Mouse (Mus musculus) heart, embryonic 15.5 days (tissue): ENCODE results near the gene Grin3a. TPM values are rescaled to one million over a fixed set of nuclear protein-coding genes. Genes with fewer than 3 reads are reported as not detected.

Experiments
- ATAC-seq: fragments of 200-750 bp; cut with Nextera tagmentation; replicated peaks from 2 replicates; pipeline ENCODE4 v1.8.0; 2017; ENCODE audit warnings: low read depth, moderate TSS enrichment; ENCODE audit not compliant: insufficient number of reproducible peaks, insufficient read depth, low FRiP score
- H3K27ac ChIP-seq: fragments of 300-500 bp; sonication (generic); 2 replicates; pipeline ENCODE4 v1.5.1; 2015; ENCODE audit warnings: mild to moderate bottlenecking, inconsistent platforms
- H3K27me3 ChIP-seq: fragments of 300-500 bp; sonication (generic); 2 replicates; pipeline ENCODE4 v1.6.1; 2015; ENCODE audit warnings: inconsistent platforms
- H3K36me3 ChIP-seq: fragments of 300-500 bp; sonication (generic); 2 replicates; pipeline ENCODE4 v1.6.1; 2015; ENCODE audit warnings: mild to moderate bottlenecking, inconsistent platforms
- H3K4me1 ChIP-seq: fragments of 300-500 bp; sonication (generic); replicated peaks from 2 replicates; pipeline ENCODE4 v1.6.1; 2015; ENCODE audit warnings: inconsistent platforms
- H3K4me2 ChIP-seq: fragments of 300-500 bp; sonication (generic); 2 replicates; pipeline ENCODE4 v1.6.1; 2015; ENCODE audit warnings: inconsistent platforms, mild to moderate bottlenecking, moderate library complexity
- H3K4me3 ChIP-seq: fragments of 300-500 bp; sonication (generic); 2 replicates; pipeline ENCODE4 v1.5.1; 2015; ENCODE audit warnings: mild to moderate bottlenecking, inconsistent platforms
- H3K9ac ChIP-seq: fragments of 300-500 bp; sonication (generic); 2 replicates; pipeline ENCODE4 v1.6.1; 2015; ENCODE audit warnings: mild to moderate bottlenecking, inconsistent platforms
- H3K9me3 ChIP-seq: fragments of 300-500 bp; sonication (generic); replicated peaks from 2 replicates; pipeline ENCODE4 v1.6.1; 2016; ENCODE audit warnings: inconsistent platforms
- WGBS: fragments of 180-500 bp; shearing (Covaris S2); methylation state at CpG from one replicate; pipeline ENCODE4 v1.1.7; 2015; ENCODE audit warnings: mixed read lengths; 5-methylcytosine and 5-hydroxymethylcytosine counted together
- polyA plus RNA-seq: library from polyadenylated mRNA; unstranded; fragments of >200 nt; fragmentation: Nextera tagmentation; extraction: Ambion mirVana; gene quantifications from 2 replicates; pipeline ENCODE4 v1.2.1, GENCODE M21; 2015

Grin3a gene
- polyA plus RNA-seq, 1 experiment from 2014 or later = 0.47 TPM

DNA sequence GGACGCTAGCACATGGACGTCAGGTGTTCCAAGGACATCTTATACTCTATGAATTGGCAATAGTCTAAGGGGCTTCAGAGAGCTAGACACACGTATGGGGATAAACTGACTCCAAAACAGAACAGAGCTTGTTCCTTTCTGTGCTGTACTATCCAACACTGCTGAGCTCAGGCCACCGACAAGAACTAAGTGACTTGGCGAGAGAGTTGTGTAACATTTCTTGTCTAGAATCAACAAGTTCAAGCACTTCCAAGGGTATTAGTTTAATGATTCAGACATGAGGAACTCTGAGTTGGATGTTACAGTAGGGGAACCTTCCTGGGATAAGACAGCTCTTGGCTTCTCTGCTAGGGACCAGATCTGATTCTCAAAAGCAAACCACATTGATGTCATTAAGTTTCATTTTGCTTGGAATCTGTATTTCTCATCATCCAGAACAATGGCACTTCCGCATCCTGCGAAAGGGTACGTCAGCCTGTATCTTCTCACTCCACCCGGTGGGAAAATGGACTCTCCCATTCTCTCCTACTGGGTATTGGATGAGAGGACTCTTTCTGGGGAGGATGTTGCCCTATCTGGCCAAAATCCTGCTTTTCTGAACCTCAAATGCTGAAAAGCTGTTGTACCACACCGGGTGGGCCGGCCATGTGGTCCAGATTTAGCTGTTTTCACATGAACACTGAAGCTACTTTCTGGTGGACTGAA is 165.2 kb downstream of the Grin3a start:
- 86% methylated on average over 11 of the region's 11 CpGs for WGBS
- no peak overlapping the region for H3K4me3 ChIP-seq
- H3K27me3 ChIP-seq = no peaks in the 10 kb centered on the region
- H3K36me3 ChIP-seq = no peaks in the 10 kb centered on the region
- no peaks in the 10 kb centered on the region for H3K9me3 ChIP-seq
- H3K9ac ChIP-seq = no peak overlapping the region
- no peak overlapping the region for H3K4me2 ChIP-seq
- no peak overlapping the region for H3K27ac ChIP-seq
- no peak for ATAC-seq
- H3K4me1 ChIP-seq = no peaks in the 10 kb centered on the region

DNA sequence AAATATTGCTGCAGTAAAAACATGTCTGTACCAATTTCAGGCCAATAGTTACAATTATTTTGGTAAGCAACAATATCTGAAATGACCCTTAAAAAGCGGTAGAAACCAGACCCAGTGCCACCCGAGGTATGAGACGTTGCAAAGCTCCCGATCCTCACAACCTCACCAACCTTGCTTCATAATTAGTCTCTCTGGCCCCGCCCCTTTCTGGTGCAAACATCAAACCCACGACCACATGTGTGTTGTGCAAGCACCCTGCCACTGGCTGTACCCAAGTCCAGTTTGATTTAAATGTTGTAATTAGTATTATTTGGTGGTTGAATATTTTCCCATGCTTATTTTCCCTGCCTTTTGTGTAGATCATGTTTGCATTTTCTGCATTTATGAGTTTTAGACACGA is 168.8 kb downstream of the Grin3a start:
- H3K4me1 ChIP-seq = no peaks in the 10 kb centered on the region
- WGBS = 78% methylated on average over 7 of the region's 7 CpGs
- H3K4me3 ChIP-seq = no peak overlapping the region
- ATAC-seq = no peak
- no peaks in the 10 kb centered on the region for H3K27me3 ChIP-seq
- H3K9me3 ChIP-seq = no peaks in the 10 kb centered on the region
- H3K9ac ChIP-seq = no peak overlapping the region
- no peaks in the 10 kb centered on the region for H3K36me3 ChIP-seq
- H3K27ac ChIP-seq = no peak overlapping the region
- H3K4me2 ChIP-seq = no peak overlapping the region

DNA sequence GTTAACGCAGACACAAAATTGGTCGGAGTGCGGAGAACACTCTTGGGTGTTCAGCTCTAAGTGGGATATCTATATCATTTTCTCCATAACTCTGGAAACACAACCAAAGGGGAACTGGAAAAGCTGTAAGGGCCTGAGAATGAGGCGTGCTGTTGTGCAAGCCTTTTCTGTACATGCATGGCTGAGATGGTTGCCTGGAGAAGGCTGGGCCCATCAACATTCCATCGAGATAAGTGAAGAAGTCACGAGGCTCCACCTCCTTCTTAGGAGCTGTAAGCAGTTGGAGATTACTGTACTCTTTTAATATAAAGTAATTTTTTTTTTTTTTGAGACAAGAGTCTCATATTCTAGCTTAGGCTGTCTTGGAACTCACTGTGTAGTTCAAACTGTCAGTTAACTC is 169.5 kb downstream of the Grin3a start:
- WGBS = 65% methylated on average over 6 of the region's 6 CpGs

DNA sequence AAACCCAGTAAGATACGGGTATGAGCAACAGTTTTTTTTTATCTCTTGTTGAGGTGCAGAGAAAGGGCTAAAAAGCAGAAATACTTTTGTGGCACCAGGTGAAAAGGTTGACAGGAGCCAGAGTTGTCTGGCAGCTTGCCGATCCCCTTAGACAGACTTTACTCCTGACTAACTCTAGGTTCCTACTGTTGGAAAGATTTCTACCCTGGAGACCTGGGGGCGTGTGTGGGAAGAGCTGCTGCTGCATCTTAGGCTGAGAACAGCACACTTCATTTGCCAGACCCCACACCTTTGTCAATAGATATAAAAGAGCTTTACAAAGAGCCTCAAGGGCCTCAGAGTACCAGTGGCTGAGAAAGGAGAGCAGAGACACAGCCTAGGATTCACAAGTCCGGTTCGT is 180.7 kb downstream of the Grin3a start:
- no peaks in the 10 kb centered on the region for H3K27me3 ChIP-seq
- no peak overlapping the region for H3K9ac ChIP-seq
- H3K4me3 ChIP-seq = no peak overlapping the region
- no peak overlapping the region for H3K4me2 ChIP-seq
- H3K27ac ChIP-seq = no peak overlapping the region
- ATAC-seq = no peak
- WGBS = 58% methylated on average over 5 of the region's 5 CpGs
- H3K4me1 ChIP-seq = no peaks in the 10 kb centered on the region
- H3K36me3 ChIP-seq = peaks cover 8% of the 10 kb centered on the region; the same call in 1 of the 2 replicates
- H3K9me3 ChIP-seq = no peaks in the 10 kb centered on the region

More for the DNA sequence above, 169.5 kb downstream of the Grin3a start:
- Histone ChIP-seq H3K27ac (no peak overlapping the region), H3K4me2 (no peak overlapping the region), H3K27me3 (no peaks in the 10 kb centered on the region), H3K9me3 (no peaks in the 10 kb centered on the region), H3K4me1 (no peaks in the 10 kb centered on the region), H3K4me3 (no peak overlapping the region), H3K36me3 (no peaks in the 10 kb centered on the region), H3K9ac (no peak overlapping the region)
- no peak for ATAC-seq

DNA sequence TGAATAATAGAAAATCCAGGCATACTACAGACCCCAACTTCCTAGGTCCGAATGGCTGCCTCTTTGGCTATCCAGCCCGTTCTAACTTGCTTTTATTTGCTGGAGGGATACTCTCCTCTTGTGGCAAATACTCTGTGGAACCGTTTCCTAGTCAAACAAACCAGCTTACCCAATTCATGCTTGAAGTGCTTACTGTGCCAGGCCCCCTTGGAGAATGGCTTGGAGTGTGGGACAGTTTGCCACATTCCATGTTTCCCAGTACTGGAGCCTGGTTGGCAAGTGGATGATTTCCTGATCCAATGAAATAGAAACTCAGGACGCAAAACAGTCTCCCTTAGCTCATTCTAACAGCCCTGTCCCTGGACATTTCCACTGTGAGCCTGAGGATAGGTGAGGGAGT is 183.3 kb downstream of the Grin3a start:
- 89% methylated on average over 4 of the region's 4 CpGs for WGBS

DNA sequence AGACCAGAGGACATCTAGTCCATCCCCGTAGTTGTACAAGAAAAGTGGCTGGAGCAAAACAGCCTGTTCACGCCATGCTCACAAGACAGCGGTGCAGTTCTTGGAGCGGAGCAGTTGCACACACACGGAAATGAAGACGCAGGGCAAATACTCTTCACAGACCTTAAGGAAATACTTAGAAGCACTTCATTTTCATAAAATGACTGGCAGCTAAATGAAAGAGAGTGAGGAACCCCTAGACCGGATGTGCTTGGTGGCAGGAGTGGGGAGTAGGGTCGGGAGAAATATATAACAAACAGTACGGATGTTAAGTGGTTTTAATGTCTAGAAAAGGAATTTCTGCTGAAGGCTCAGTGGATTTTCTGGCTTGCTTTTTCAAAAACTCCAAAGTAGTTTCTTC is 183.9 kb downstream of the Grin3a start:
- Histone ChIP-seq H3K4me3 (no peak overlapping the region), H3K36me3 (peaks cover 25% of the 10 kb centered on the region; the same call in 1 of the 2 replicates), H3K4me1 (0 out of 2 replicates have a peak, but pooled peaks cover 4% of the 10 kb centered on the region), H3K27ac (no peak overlapping the region), H3K27me3 (no peaks in the 10 kb centered on the region), H3K9me3 (no peaks in the 10 kb centered on the region), H3K9ac (no peak overlapping the region), H3K4me2 (no peak overlapping the region)
- WGBS = 94% methylated on average over 9 of the region's 9 CpGs
- no peak for ATAC-seq

More for the DNA sequence above, 183.3 kb downstream of the Grin3a start:
- Histone ChIP-seq H3K4me1 (0 out of 2 replicates have a peak, but pooled peaks cover 4% of the 10 kb centered on the region), H3K27ac (no peak overlapping the region), H3K4me2 (no peak overlapping the region), H3K27me3 (no peaks in the 10 kb centered on the region), H3K9ac (no peak overlapping the region), H3K4me3 (no peak overlapping the region), H3K36me3 (peaks cover 20% of the 10 kb centered on the region; the same call in 1 of the 2 replicates), H3K9me3 (no peaks in the 10 kb centered on the region)
- ATAC-seq = no peak

DNA sequence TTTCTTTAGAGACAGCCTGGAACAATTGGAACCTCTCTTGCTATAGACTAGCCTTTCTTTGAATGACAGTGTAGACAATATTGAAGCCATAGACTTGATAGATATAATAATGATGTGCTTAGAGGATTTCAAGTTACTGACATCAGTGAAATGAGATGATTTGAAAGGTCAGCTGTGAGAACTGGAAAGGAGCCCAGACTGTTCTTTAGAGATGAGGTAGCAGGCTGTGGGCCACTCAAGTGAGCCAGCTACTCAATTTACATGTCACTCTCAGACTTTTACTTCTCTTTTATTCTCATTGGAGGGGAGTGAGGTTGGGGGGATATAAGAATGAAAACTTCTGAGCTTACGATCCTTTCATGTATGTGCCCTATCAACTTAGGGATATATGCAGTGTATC is 186.1 kb downstream of the Grin3a start:
- H3K4me2 ChIP-seq = no peak overlapping the region
- WGBS = 74% methylated on average over 1 of the region's 1 CpGs
- no peak for ATAC-seq
- H3K9ac ChIP-seq = no peak overlapping the region
- 0 out of 2 replicates have a peak, but pooled peaks cover 6% of the 10 kb centered on the region for H3K4me1 ChIP-seq
- no peaks in the 10 kb centered on the region for H3K27me3 ChIP-seq
- H3K36me3 ChIP-seq = peaks cover 44% of the 10 kb centered on the region
- H3K27ac ChIP-seq = no peak overlapping the region
- no peak overlapping the region for H3K4me3 ChIP-seq
- H3K9me3 ChIP-seq = no peaks in the 10 kb centered on the region

DNA sequence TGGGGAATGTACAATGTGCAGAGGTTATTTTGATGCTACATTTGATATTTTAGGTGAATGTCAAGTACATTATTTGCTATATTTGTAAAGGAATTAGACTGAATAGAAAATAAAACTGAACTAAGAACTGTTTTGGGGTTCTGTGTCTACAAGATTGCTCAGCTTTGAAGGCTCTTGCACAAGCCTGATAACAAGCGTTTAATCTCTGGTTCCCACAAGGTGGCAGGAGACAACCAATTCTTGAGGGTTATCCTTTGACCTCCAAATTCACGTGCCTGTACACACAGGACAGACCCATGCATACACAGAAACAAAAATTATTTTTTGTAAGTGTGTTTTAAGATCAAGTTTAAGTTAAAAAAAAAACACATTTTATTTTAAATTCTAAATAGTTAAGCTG is 205.6 kb downstream of the Grin3a start:
- Histone ChIP-seq H3K4me3 (no peak overlapping the region), H3K4me1 (no peaks in the 10 kb centered on the region), H3K4me2 (no peak overlapping the region), H3K36me3 (peaks cover 61% of the 10 kb centered on the region), H3K9ac (no peak overlapping the region), H3K27me3 (no peaks in the 10 kb centered on the region), H3K27ac (no peak overlapping the region), H3K9me3 (no peaks in the 10 kb centered on the region)
- no peak for ATAC-seq
- whole genome bisulfite sequencing = 37% methylated on average over 2 of the region's 2 CpGs

DNA sequence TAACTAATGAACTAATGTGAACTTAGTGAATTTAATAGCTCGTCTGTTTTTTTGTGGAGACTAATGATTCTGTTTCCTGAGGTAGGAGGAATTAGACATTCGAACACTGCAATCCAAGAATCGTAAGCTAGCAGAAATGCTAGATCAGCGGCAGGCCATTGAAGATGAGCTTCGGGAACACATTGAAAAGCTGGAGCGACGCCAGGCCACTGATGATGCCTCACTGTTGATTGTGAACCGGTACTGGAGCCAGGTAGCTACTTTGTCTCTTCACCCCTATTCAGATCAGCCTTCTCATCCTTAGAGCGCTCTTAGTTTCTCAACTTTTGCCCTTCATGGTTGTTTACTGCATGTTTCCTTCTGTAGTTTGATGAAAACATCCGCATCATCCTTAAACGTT is 207.7 kb downstream of the Grin3a start:
- no peak overlapping the region for H3K9ac ChIP-seq
- peaks cover 47% of the 10 kb centered on the region for H3K36me3 ChIP-seq
- H3K27me3 ChIP-seq = no peaks in the 10 kb centered on the region
- no peak overlapping the region for H3K4me2 ChIP-seq
- peaks cover 10% of the 10 kb centered on the region for H3K4me1 ChIP-seq
- 88% methylated on average over 11 of the region's 11 CpGs for WGBS
- no peak for ATAC-seq
- H3K9me3 ChIP-seq = no peaks in the 10 kb centered on the region
- no peak overlapping the region for H3K4me3 ChIP-seq
- no peak overlapping the region for H3K27ac ChIP-seq

DNA sequence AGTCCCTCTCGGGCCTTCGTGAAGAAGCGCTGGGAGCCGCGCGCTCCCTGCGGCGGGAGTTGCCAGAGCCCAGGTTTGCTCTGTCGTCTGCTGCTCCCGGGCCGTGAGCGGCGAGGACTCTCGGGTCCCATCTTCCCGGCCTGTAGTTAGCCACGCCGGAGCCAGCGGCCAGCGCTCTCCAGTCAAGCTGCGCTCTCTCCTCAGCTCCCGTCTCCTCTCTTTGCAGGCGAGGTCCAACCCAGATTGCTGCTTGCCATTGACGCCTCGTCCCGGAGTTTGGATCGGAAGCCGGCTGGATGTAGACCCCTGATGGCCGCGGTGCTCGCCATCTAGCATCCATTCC is 213.4 kb downstream of the Grin3a start:
- Histone ChIP-seq H3K9me3 (no peaks in the 10 kb centered on the region), H3K4me3 (peak overlapping the region; percentile 84), H3K9ac (peak overlapping the region; percentile 85), H3K27me3 (no peaks in the 10 kb centered on the region), H3K36me3 (peaks cover 16% of the 10 kb centered on the region), H3K4me1 (peaks cover 15% of the 10 kb centered on the region), H3K27ac (peak overlapping the region; percentile 92), H3K4me2 (peak overlapping the region; percentile 84)
- WGBS = 0% methylated on average over 30 of the region's 30 CpGs
- ATAC-seq = peak; percentile 51

DNA sequence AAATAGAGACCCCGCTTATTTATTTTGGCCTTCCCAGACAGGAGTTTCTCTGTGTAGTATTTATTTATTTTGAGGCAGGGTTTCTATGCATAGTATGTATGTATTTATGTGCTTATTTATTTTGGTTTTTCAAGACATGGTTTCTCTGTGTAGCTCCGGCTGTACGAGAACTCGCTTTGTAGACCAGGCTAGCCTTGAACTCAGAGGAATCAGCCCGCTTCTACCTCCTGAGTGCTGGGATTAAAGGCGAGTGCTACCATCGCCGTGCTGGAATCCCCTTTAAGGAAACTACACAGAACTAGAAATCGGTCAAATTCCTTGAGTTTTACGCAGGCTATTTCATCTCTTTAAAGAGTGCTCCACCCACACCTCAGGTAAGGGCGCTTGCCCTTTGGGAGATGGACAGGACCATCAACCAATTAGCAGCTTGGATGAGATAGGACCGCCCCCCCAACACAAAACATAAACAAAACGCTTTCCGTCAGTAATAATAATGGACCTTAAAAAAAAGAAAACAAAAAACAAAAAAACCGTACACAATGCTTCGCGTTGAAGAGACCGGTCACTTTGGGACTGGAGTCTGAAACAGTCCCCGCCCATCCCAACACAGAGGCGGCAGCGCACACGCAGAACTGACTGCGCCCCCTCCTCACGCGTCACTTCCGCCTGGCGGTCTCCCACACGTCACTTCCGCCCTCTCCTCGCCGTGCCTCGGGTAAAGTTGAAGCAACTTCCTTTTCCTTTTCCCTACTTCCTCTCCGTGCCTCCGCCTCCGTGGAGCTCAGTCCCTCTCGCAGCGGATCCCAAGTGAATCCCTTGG is 214.0 kb downstream of the Grin3a start, which contains the start of gene Rnf20:
Gene Rnf20 (plus strand): TSS at position 688 of the 820 bp plus-strand sequence.
- Histone ChIP-seq H3K36me3 (peaks cover 11% of the 10 kb centered on the region; the same call in 1 of the 2 replicates), H3K9ac (peak within 1 kb of the TSS; percentile 85), H3K4me1 (peaks cover 15% of the 10 kb centered on the region), H3K4me2 (peak within 1 kb of the TSS; percentile 84), H3K27ac (peak within 1 kb of the TSS; percentile 92), H3K4me3 (peak within 1 kb of the TSS; percentile 84), H3K27me3 (no peaks in the 10 kb centered on the region), H3K9me3 (no peaks in the 10 kb centered on the region)
- 3% methylated on average over 37 of the region's 37 CpGs for WGBS
- ATAC-seq = peak; percentile 98
